Mouse (Mus musculus): ENCODE measurements around the gene Vps8. TPM values are rescaled to one million over a fixed set of nuclear protein-coding genes. Genes with fewer than 3 reads are reported as not detected.

Vps8 gene
- polyA plus RNA-seq (2015; fragmentation: Nextera tagmentation; extraction: Ambion mirVana) = 8.5 and 10.6 TPM in 2 replicates

DNA sequence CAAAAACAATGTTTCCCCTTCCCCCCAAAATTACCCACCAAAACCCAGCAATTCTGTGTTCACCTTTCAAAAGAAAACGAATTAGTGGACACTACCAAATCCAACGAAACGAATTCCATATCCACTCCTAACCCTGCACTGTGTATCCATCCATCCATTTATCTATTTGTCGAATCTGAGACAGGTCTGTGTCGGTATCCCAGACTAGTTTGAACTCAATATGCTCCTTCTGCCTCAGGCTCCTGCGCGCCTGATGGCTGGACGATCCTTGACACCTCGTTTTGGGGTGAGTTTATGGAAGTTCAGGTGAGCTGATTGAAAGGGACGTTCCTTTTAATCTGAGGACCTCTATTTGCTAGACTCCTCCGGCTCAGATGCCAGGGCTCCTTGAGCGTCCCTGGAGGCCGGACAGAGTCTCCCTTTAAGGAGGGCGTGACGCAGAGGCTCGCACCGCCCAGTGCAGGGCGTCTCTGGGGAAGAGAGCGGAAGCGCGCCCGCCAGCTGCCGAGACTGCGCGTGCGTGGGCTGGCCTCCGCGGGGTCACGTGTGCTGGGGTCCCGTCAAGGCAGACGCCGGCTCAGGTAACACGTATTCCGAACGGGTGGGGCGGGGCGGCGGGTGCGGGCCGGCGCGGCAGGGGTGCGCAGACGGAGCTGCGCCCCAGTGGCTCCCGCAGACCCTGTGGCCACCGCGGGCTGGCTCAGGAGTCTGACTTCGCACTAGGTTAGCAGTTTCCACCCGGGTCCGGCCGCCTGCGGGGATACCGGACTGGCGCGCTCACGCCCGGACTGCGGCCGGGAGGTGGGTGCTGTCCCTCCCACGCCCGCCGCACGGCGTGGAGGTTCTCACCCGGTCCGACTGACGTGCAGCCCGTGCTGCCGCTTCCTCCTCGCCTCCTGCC lies at the start of gene Vps8:
Gene Vps8, plus strand, starts transcription at position 474 of the 901 bp plus-strand sequence.

Other genes with a start within 250 kb of the Vps8 start
- 9.5 TPM in 2 replicates for gene Ephb3, start 218.4 kb upstream of the Vps8 start, polyA plus RNA-seq (2015; fragmentation: Nextera tagmentation; extraction: Ambion mirVana)

Measured in skeletal muscle tissue, postnatal 0 days (tissue).